In genomic region chr8:105636018-105636962, GRCm38 (mm10) we compare ENCODE assay signal across 8 mouse cellular contexts. TPM values are rescaled to one million over a fixed set of nuclear protein-coding genes. Genes with fewer than 3 reads are reported as not detected.
A peak's percentile ranks its signal among the peaks of the same experiment; 100 is the strongest.
DNase-seq lines count a peak whose midpoint lies in the region; ATAC-seq and TF ChIP-seq lines count a peak whose summit lies in the region.

Gene Ctcf, plus strand, starts transcription at chr8:105636568.

- peaks cover 27% of the 10 kb centered on the region for H3K4me1 ChIP-seq in embryonic facial prominence, embryonic 13.5 days
- peaks cover 11% of the 10 kb centered on the region for H3K4me1 ChIP-seq in heart, adult 2 months (ENCODE audit: control insufficient read depth, insufficient read depth, low read length)
- peaks cover 16% of the 10 kb centered on the region for H3K4me1 ChIP-seq in limb, embryonic 14.5 days (ENCODE audit: control insufficient read depth, insufficient read depth, low read length)
- H3K4me1 ChIP-seq in midbrain, postnatal 0 days (ENCODE audit: insufficient read depth, low read length): peaks cover 5% of the 10 kb centered on the region; the same call in 1 of the 2 replicates

- TF ChIP-seq CTCF in heart, adult 2 months (IDR thresholded peaks at IDR 0.05): peak; percentile 87
- peak; percentile 39 for TF ChIP-seq CTCF in midbrain, postnatal 0 days (IDR thresholded peaks at IDR 0.05)

- no peaks in the 10 kb centered on the region for H3K36me3 ChIP-seq in embryonic facial prominence, embryonic 13.5 days
- H3K36me3 ChIP-seq in heart, adult 2 months (ENCODE audit: control insufficient read depth, insufficient read depth, low read length): peaks cover 17% of the 10 kb centered on the region
- peaks cover 10% of the 10 kb centered on the region; the same call in 1 of the 2 replicates for H3K36me3 ChIP-seq in limb, embryonic 14.5 days (ENCODE audit: control insufficient read depth, insufficient read depth, low read length)
- no peaks in the 10 kb centered on the region for H3K36me3 ChIP-seq in midbrain, postnatal 0 days (ENCODE audit: insufficient read depth, low read length)

- no peak for TF ChIP-seq EP300 in heart, adult 2 months (IDR thresholded peaks at IDR 0.05; ENCODE audit: insufficient read depth, low read depth, low read length)

- intact Hi-C loops in heart, adult 2 months (cut with DNase I): loop anchor here (2.0 to 5.0 kb wide), 5 partner anchors 21 to 121 kb away; partner anchors contain the start of genes Acd, Atp6v0d1, Gfod2 and Pard6a

- peaks cover 6% of the 10 kb centered on the region for H3K79me2 ChIP-seq in heart, adult 2 months (replicated peaks; ENCODE audit: control insufficient read depth, insufficient read depth, low read length)

- peak; percentile 91 for ATAC-seq in embryonic facial prominence, embryonic 13.5 days (ENCODE audit: insufficient number of reproducible peaks, insufficient read depth, low FRiP score, low TSS enrichment, low read depth)
- ATAC-seq in limb, embryonic 14.5 days (ENCODE audit: low FRiP score, low read depth): peak; percentile 91
- peak; percentile 94 for ATAC-seq in midbrain, postnatal 0 days (ENCODE audit: low FRiP score)

- under 1% methylated on average over 120 of the region's 126 CpGs for WGBS in embryonic facial prominence, embryonic 13.5 days
- WGBS in heart, adult 2 months: under 1% methylated on average over 105 of the region's 126 CpGs
- WGBS in limb, embryonic 14.5 days: 0% methylated on average over 33 of the region's 126 CpGs
- WGBS in midbrain, postnatal 0 days: 3% methylated on average over 33 of the region's 126 CpGs

- peak within 1 kb of the TSS; percentile 88 for H3K4me3 ChIP-seq in embryonic facial prominence, embryonic 13.5 days
- H3K4me3 ChIP-seq in heart, adult 2 months: peak within 1 kb of the TSS; percentile 95
- peak within 1 kb of the TSS; percentile 96 for H3K4me3 ChIP-seq in limb, embryonic 14.5 days (replicated peaks; ENCODE audit: low read length)
- H3K4me3 ChIP-seq in midbrain, postnatal 0 days (ENCODE audit: low read depth, low read length): peak within 1 kb of the TSS; percentile 84

- H3K4me2 ChIP-seq in embryonic facial prominence, embryonic 13.5 days: peak within 1 kb of the TSS; percentile 82
- H3K4me2 ChIP-seq in limb, embryonic 14.5 days (replicated peaks; ENCODE audit: low read depth, low read length, severe bottlenecking): peak within 1 kb of the TSS; percentile 82
- peak within 1 kb of the TSS; percentile 84 for H3K4me2 ChIP-seq in midbrain, postnatal 0 days (ENCODE audit: low read depth, low read length, poor library complexity, severe bottlenecking)

- peak; percentile 36 for TF ChIP-seq POLR2A in heart, adult 2 months (IDR thresholded peaks at IDR 0.05; ENCODE audit: insufficient read depth, low read depth, low read length)
- 0 out of 2 replicates have a peak, but pooled peaks have one; percentile 38 for TF ChIP-seq POLR2A in limb, embryonic 14.5 days (IDR thresholded peaks at IDR 0.05; ENCODE audit: borderline replicate concordance, extremely low read depth, insufficient read depth, insufficient read length)

- H3K27me3 ChIP-seq in embryonic facial prominence, embryonic 13.5 days: no peaks in the 10 kb centered on the region
- H3K27me3 ChIP-seq in heart, adult 2 months (ENCODE audit: control insufficient read depth, insufficient read depth, low read length): no peaks in the 10 kb centered on the region
- H3K27me3 ChIP-seq in limb, embryonic 14.5 days (ENCODE audit: control insufficient read depth, insufficient read depth, low read length): no peaks in the 10 kb centered on the region
- H3K27me3 ChIP-seq in midbrain, postnatal 0 days (ENCODE audit: insufficient read depth, low read length): no peaks in the 10 kb centered on the region

- H3K27ac ChIP-seq in embryonic facial prominence, embryonic 13.5 days: peak within 1 kb of the TSS; percentile 100
- peak within 1 kb of the TSS; percentile 98 for H3K27ac ChIP-seq in heart, adult 2 months
- peak within 1 kb of the TSS; percentile 100 for H3K27ac ChIP-seq in limb, embryonic 14.5 days (replicated peaks; ENCODE audit: low read depth, low read length)
- H3K27ac ChIP-seq in midbrain, postnatal 0 days (ENCODE audit: low read depth, low read length): peak within 1 kb of the TSS; percentile 99

- peak; percentile 91 for DNase-seq in 3134 (ENCODE audit: extremely low read depth, insufficient read length, low spot score)
- peak; percentile 93 to 95 for DNase-seq in adrenal gland, postnatal 36 days
- peak; percentile 93 for DNase-seq in heart, adult 2 months
- peak; percentile 91 for DNase-seq in kidney, adult 9 months
- peak; percentile 87 for DNase-seq in limb, embryonic 14.5 days (ENCODE audit: low spot score)
- DNase-seq in midbrain, postnatal 0 days (ENCODE audit: low spot score): peak; percentile 94
- peak; percentile 83 to 86 for DNase-seq in spleen, postnatal 14 days (ENCODE audit: low spot score in 2 of 2)

- no peaks in the 10 kb centered on the region for H3K9me3 ChIP-seq in embryonic facial prominence, embryonic 13.5 days
- no peaks in the 10 kb centered on the region for H3K9me3 ChIP-seq in limb, embryonic 14.5 days (ENCODE audit: control insufficient read depth, low read length)
- H3K9me3 ChIP-seq in midbrain, postnatal 0 days (ENCODE audit: low read length): no peaks in the 10 kb centered on the region

- peak within 1 kb of the TSS; percentile 100 for H3K9ac ChIP-seq in embryonic facial prominence, embryonic 13.5 days
- H3K9ac ChIP-seq in heart, adult 2 months (ENCODE audit: low read depth, low read length): peak within 1 kb of the TSS; percentile 100
- H3K9ac ChIP-seq in limb, embryonic 14.5 days (ENCODE audit: low read depth, low read length, severe bottlenecking): peak within 1 kb of the TSS; percentile 100
- H3K9ac ChIP-seq in midbrain, postnatal 0 days (replicated peaks; ENCODE audit: low read length, poor library complexity, severe bottlenecking): peak within 1 kb of the TSS; percentile 98

RNA-seq across cellular contexts. Expression of gene Ctcf, which starts in this region (rescaled TPM):
- 10 to 100 TPM; 50.8 to 65.2 TPM for total RNA-seq in adrenal gland, postnatal 36 days (2021)
- 136 and 146 TPM in 2 replicates for polyA plus RNA-seq in embryonic facial prominence, embryonic 13.5 days (2015; fragmentation: Nextera tagmentation; extraction: Ambion mirVana)
- total RNA-seq in heart, adult 2 months (2021): 10 to 100 TPM; 41.4 to 41.9 TPM
- polyA plus RNA-seq in heart, adult 2 months (2012; rRNA removed): 9.3 and 13.6 TPM in 2 replicates
- 39.1 and 48.1 TPM in 2 replicates for polyA plus RNA-seq in limb, embryonic 14.5 days (2012; rRNA removed)
- 97.8 and 107 TPM in 2 replicates for polyA plus RNA-seq in limb, embryonic 14.5 days (2014; fragmentation: Nextera tagmentation; extraction: Ambion mirVana)
- 40.2 and 44.2 TPM in 2 replicates for total RNA-seq in midbrain, postnatal 0 days (2014; rRNA removed)
- 73.0 and 81.9 TPM in 2 replicates for polyA plus RNA-seq in midbrain, postnatal 0 days (2015; fragmentation: Nextera tagmentation; extraction: Ambion mirVana)

Comparison
In these comparisons a context has a peak if more than half of its experiments do, and no peak if none do; other contexts are left out.
1. Peak in every context shown above with its lines: DNase-seq, ATAC-seq, H3K4me3 ChIP-seq and H3K27ac ChIP-seq.